Mouse (Mus musculus) frontal cortex, postnatal 14 days (tissue): ENCODE measurements around the gene Zfhx3.
A peak's percentile ranks its signal among the peaks of the same experiment; 100 is the strongest.

Source experiments
- DNase-seq, 2 experiments: peaks; one replicate each; pipeline ENCODE4 v3.0.0; 2022; ENCODE audit warnings: low spot score in 2 of 2

The Zfhx3 gene

DNA sequence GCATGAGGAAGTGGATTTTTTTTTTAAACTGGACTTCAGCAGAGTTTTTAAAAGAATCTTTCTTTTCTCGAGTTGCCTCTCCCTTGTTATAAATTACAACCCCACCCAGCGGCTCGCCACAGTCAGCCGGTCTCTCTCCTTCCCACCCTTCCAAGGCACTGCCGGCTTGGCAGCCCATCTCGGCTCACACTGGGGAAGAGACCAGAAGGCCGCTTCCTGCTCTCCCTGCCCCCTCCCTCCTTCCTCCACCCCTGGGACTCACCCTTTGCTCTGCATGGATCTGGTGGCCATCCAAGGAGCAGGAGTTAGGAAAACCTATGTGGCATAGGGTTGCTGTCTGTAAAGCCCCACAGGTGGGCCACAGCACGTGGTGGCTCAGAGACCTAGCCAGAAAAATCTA lies 705.1 kb downstream of the Zfhx3 start:
- no peak for DNase-seq

DNA sequence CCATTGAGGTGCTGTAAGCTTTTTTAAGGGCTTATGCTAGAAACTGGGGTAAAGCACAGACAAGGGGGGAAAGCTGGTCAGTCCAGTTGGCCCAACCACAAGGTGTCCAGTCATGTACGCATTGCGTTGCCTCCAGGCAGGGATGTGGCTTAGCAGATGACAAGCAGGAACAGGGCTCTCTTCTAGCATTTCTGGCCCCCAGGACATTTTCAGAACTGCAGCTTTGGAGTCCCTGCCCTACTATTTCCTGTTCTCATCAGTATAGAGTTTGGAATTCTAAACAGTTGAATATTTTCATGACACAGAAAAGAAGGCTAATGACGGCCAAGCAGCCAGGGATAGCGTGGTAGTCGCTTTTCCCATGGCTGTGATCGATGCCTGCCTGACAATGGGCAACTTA lies 706.5 kb downstream of the Zfhx3 start:
- DNase-seq = no peak

DNA sequence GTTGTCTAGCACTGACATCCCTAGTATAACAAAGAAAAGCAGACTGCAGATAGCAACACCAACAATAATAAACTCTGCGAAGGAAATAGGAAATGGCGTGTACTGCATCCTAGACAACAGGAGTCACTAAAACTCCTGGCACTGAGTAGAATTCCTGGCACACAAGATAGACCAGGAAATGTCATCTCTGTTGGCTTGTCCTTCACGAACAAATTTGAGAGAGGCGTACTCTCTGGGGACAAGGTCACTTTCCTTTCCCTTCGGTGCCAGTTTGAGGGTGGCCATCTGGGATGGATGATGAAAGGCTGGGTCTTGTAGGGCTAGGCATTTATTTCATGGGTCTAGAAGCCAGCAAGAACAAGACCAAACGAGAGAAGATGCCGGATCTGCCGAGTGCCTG lies 708.4 kb downstream of the Zfhx3 start:
- DNase-seq = no peak

DNA sequence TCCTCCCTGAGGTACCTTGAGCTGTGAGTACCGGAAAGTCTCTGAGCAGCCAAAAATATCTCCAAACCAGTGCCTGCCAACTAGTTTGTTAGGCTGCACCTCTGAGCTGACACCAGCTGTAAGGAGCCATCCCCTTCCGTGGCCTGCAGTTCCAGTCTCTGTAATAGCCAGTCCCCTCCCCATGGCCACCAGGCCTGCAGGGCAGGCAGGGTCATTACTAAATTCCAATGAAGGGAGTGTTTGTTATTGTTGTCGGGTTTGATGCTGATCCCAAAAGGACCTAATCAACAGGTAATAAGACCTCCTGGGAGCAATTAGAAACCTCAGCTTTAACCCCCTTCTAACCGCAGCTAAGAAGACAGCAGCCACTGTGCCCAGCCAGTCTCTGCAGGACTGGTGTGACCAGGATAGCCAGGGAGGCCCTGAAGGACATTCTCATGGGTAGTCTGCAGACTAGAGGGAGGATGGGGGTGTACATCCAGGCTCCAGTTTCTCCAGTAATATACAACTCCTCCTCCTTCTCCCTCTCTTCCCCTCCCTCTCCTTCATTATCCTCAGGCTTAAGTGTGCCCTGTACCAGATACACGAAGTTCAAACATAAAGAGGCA lies 719.1 kb downstream of the Zfhx3 start:
- no peak for DNase-seq

DNA sequence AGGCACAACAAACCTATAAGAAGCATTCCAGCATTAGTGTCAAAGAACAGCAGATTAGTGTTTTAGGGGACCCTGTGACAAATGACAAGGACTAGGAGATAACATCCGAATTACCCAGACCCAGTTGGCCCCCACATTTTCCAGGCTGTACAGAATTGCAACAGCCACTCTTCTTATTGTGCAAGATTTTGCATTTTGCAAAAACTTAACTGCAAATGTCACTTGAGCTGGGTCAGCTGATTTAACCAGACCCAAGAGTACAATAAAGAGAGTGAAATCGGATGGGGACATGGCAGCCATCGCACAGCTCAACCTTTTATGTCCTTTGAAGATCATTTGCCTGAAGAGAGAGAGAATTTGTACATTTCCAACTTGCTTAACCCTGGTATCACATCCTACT lies 720.3 kb downstream of the Zfhx3 start:
- no peak for DNase-seq

DNA sequence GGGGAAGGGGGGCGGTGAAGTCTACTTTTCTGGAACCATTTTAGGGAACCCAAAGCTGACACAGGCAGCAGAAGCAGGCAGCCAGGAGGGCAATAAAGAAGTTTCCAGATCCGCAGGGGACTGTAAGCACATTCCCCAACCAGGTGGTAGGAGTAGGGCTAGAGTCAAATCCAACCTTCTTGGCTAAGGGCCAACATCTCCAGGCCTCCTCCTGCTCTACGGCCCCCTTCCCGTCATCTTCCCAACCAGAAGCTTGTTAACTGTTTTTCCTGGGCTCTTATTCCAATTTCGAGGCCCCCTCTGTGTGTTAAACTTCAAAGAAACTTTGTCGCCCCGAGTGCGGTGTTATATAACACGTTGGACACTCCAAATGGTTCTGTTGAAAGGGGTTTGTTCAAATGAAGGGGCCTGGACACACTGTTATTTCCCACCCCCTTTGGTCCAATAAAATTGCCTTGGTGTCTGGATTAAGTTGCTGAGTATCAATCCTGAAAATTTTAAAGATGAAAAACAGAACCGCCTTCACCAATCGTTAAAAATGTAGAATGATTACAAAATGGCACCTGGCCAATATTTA lies 729.6 kb downstream of the Zfhx3 start:
- DNase-seq = no peak

DNA sequence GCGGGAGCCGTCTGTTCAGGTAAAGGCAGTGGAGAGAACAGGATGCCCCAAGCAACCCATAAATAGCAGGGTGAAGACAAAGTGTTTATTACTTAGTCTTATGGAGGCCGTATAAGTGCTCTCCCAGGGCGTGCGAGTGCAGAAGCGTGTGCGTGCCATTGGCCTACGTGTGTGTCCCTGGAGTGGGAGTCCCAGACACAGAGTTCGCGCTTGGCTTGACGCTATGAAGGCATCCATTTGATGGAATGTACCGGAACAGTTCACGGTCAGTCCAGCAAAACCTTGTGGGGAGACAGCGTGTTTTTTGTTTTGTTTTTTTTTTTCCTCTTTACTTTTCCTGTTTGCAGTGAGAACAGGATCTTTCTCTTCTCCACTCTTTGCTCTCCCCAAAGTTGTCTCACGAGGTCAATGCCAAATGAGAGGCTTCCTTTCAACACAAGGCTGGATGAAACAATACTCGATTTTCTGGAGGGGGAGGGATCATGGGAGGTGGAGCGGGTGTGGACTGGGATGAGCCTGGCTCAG lies 732.6 kb downstream of the Zfhx3 start:
- DNase-seq = no peak

DNA sequence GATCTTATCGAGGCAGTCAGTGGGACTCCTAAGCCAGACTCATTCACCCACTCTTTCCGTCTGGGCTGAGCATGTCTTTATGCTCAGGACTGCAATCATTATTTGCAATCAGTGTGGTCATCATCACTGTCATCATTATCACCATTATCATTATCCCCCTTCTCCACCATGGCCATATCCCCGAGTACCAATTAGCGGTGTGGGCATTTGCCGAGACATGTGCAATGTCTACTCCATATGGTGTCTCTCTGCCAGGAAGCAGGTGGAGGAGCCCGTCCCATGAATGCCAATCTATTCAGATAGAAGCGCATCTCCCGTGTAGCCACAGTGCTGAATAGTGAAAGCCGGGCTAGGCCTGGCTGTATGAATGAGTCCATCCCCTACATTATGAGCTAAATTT lies 747.2 kb downstream of the Zfhx3 start:
- no peak for DNase-seq

DNA sequence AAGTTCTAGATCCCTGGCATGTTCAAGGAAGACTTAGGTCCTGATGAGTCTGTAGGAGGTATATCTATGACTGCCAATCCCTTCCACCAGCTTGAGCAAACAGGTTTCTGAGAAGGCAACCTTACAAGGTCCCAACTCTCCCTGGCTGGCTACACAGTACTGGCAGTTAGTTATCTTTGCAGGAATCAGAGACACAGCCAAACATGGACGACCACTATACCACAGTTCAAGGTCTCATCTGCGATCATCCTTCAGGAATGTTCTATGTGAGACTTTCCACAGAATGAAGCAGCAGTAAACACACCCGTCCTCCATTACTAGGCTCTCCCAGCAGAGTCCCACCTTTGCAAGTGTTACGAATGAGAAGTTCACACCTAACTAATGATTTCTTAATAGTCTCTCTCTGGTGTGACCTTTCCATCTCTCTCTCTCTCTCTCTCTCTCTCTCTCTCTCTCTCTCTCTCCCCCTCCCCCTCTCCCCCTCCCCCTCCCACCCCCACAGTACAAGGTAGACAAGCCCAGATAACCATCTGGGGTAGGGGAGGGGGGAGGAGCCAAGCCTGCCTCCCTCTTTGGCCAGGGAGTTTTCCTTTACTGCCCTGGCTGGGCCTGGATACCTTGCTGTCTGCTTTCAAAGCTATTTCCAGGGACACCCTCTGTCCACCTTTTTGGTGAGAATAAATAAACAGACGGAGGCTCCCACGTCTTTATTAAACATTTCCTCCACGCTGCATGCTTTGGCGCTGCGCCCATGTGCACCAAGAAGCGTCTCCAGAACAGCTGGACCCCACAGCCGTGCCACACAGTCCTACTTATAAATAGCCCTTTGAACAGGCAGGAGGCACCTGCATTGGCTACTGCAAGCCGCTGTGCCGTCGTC lies 748.4 kb downstream of the Zfhx3 start:
- DNase-seq = peak in 1 of 2 experiments; percentile 47

DNA sequence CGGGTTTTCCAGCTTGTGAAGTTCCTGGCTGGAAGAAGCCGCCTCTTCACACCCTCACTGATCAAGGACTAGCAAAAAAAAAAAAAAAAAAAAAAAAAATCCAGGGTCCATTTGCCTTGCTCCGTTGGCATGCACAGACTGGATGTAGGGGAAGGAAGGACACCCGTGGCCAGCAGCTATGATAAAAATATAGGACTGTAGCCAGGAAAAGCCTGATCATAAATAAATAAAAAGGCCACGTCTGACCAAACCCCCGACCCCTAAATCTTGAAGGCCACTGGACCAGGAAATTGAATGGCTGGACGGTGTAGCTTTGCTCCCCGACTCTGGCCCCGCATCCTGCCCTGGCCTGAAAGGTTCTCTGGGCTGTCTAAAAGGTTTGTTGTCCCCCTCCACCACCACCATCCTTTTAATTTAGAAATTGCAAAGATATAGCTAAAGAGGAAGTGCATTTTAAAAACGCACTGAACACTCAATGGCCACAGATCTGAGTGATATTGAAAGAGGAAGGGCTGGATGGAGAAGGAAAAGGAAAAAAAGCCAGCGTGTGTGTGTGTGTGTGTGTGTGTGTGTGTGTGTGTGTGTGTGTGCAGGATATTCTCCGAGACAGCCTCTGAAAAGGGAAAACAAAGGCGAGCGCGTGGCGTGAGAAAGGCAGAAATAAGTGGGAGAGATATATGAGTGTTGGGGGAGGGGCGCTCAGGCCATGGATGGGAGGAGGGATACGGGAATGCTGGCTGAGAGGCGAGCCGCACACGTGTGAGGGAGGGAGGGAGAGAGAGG lies 749.2 kb downstream of the Zfhx3 start:
- no peak for DNase-seq

DNA sequence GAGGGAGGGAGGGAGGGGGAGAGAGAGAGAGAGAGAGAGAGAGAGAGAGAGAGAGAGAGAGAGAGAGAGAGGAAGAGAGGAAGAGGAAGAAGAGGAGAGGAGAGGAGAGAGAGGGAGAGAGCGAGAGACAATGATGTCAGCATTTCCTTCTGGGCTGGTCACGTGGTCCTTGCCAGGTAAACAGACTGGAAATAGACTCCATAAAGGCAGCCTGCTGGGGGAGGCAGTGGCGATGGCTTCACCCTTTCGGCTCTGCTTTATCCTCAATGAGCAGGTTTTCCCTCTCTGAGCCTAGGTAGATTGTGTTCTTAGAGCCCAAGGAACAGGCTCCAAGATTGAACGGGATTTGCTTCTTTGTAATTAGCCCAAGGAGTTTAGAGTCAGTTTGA lies 749.8 kb downstream of the Zfhx3 start:
- DNase-seq = no peak

DNA sequence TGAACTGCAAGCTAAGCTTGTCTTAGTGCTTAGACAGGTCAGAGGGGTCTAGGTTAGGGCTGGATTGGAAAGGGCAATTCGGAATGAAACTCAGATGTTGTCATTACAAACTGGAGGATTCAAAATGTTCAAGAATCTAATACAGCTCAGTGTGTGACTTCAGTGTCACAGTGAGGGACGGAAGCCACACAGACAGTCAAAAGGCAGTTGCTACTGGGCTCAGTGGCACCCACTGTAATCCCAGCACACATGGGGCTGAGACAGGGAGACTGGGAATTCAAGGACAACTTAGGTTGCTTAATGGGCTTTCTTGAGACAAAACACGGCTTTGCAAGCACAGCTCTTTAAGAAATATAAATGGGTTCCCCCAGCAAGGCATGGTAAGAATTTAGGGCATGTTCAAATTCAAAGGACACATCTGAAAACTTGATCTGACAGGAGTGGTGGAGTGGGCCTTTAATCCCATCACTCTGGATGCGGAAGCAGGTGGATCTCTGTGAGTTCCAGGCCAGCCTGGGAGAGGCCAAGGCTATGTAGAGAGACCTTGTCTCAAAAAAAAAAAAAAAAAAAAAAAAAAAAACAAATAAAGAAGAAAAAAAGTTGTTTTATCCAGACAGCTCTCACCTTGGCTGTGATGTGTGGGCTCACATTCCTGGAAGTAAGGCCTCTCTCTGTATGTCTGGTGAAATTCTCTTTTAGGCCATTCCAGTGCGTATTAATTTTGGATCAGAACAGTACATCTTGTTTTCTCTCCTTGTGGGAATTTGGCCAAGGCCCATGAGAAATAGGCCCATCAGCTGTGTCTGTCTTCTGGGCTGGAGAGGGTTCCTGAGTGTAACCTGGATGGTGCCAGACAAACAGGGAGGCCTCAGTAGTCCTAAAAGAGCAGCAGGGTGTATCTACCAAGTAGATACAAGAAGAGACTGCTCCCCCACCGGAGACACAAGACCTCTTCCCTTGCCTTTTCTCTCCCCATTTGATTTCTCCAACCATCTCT lies 750.5 kb downstream of the Zfhx3 start:
- DNase-seq = no peak

DNA sequence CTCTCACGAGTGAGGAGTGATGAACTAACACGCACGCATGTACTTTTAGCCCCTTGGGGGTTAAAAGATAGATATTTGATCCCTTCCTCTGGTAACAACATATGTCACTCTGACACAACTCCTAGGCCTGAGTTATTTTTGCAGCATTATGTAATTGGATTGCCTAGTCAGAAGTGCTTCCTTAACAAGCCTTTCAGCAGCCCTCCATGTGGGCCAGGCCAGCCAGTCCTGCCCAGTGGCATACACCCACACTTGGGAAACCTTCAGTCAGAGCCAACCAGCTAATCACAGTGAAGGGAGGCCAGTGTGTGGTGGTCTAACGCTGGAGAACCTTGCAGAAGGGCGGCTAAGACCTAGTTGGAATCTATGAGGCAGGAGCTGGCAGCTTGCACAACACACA lies 751.4 kb downstream of the Zfhx3 start:
- DNase-seq = no peak

DNA sequence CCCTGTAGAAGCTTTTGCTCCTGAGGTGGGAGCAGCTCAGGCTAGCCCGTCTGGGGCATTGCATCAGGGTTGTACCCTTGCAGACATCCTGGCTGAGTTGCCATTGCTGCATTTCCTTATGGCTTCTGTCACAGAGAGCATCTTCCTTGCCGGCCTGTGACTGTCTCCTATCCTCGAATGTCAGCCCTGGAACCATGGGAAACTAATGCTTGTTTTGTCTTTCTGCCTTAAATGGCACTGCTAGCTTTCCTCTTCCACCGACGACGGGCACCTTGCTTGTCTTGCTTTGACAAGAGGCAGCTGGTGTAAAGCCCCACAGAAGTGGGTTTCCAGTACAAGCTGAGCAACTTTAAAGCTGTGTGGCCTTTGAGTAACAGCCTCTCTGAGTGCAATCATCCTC lies 752.1 kb downstream of the Zfhx3 start:
- no peak for DNase-seq

DNA sequence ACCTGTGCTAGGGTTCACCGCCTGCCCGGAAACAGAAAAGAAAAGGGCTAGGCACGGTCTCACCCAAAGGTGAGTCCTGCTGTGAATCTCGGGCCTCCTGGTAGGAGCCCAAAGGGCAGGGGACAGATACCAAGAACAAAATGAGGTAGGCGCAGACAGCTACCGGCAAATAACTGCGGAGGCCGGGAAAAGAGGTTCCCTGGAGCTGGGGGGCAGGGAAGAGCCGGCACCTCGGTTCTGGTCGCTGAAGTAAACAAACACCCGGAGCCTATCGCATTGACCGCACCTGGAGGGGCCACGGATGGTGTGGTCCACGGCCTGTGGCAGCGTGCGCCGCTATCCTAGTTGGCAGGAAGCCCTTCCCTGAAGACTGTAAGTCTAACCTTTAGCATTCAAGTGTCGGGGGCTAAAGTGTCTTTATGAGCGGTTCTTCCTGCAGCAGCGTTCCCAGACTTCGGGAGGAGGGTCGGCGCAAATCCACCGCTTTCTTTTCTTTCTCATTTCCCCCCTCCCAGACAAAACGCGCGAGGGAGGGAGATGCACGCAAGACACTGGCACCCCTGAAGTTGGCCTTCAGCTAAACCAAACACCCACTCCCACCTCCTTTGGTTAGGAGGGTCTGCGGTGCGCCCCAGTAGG lies 752.9 kb downstream of the Zfhx3 start:
- DNase-seq = no peak

DNA sequence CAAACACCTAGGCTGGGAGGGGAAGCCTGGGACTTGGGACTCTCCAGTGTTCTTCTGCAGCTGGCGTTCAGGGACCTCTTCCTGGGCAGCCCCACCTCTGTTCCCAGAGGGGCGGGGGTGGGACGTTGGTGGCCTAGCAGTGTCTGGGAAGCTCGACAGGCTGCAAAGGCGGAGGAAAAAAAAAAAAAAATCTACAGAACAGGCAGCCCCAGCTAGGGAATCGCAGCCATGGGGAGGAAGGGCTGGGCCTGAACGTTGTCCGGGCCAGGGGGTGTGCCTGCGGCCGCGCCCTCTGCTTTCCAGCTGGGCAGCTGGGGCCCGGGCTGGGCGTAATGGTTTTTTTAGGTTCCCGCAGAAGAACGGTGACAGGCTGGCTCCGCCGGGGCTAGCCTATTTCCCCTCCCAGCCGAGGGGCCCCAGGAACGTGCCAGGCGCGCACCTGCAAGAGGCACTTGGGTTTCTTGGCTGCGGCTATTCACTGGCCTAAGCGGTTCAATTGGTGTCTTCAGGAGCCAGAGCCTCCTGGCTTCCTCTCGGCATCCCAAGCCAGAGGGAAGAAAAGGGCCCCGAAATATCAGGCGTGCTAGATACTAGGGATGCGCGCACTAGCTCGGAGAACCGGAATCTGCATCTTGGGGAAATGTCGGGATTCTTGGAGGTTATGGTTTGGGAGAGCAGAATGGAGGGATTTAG lies 753.6 kb downstream of the Zfhx3 start:
- no peak for DNase-seq

DNA sequence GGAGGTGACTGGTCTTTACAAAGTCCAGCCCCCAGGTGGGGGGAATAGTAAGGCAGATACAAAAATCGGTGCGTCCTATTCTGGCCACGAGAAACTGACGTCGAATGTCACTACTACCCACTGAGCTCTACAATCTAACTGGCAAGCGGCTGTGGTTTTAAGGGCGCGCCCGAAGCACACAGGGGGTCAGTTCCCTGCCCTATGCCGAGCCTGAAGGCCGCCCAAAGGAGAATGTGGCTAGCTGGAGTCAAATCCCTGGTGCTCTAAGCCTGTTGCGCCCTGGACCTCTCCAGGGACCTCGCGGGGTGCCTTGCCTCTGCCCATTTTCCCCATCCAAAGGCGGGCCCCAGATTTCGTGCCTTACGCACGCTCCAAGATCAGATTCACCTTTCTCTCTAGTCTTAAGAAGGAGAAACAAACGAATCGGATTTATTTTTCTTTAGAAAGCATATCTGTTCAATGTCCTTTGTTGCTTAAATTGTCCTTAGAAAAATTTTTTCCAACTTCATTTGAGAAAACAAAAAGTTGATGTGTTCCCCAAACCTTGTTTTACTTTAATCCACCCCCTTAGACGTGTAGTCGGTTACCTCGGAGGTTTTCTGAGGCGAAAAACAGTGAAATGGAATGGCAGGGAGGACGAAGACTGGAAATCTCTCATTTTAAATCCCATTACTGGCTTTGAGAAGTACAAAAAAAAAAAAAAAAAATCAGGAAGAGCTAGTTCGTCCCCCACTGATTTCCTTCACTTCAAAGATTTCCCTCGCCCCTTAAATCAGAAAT lies 754.4 kb downstream of the Zfhx3 start:
- no peak for DNase-seq

DNA sequence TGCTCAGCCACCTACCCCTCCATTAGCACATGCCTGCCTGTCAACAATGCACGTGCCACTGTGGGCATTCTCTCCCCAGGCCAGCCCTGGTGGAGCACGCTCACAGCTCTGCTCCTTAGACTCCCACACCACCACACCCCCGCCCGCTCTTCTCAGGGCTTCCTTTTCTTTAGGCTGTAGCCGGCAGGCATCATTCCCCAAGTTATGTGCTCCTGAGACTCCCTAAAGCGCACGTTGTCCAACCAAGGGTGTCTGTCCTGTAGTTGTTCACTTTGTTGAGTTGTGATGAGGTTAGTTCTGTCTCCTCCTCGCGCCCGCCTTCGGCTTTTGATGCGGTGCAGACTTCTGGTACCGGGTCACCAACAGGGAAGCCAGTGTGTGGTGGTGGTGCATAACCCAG lies 755.1 kb downstream of the Zfhx3 start:
- no peak for DNase-seq

DNA sequence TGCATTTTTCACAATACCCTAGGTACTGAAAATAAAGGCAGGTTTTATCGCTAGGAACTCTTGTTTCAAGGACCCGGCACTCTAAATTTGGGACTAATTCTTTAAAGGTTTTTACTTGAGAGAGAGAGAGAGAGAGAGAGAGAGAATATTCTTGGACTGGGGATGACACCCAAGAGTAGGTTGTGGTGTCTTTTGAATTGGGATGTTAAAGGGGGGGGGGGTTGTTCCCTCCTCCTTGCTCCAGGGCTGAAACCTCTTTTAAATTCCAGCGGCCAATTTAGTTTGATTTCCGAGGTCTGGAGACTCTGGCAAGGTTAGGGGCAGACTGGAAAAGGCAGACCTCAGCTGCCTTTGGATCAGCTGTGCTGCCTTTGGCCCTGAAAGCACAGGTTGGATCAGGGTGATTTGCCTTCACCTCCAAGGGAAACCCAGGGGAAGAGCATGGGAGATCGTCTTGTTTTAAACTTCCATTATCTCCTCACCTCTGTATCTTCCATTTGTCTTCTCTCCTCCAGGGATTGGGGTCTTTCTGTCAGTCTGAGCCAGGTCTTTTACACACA lies 755.7 kb downstream of the Zfhx3 start:
- no peak for DNase-seq
